Mouse (Mus musculus): ENCODE data around the gene Aldh3b2. TPM values are rescaled to one million over a fixed set of nuclear protein-coding genes. Genes with fewer than 3 reads are reported as not detected.

The Aldh3b2 gene
- not detected for polyA plus RNA-seq (2017; shearing (Covaris generic))

GRCm38 (mm10) chr19:3972229-3972628, at the start of gene Aldh3b2:
Aldh3b2 (plus strand) TSS chr19:3972328.
- ATAC-seq, result no peak

GRCm38 (mm10) chr19:3922661-3923371, 49.3 kb upstream of the Aldh3b2 start:
- no peak for ATAC-seq

- ATAC-seq, result no peak
Measured at GRCm38 (mm10) chr19:3923586-3923985, 48.5 kb upstream of the Aldh3b2 start.

- ATAC-seq, result no peak
Measured at GRCm38 (mm10) chr19:3924190-3924589, 47.9 kb upstream of the Aldh3b2 start.

GRCm38 (mm10) chr19:3924868-3925267, 47.3 kb upstream of the Aldh3b2 start:
- no peak for ATAC-seq

GRCm38 (mm10) chr19:3925859-3926258, 46.3 kb upstream of the Aldh3b2 start:
- ATAC-seq, result no peak

GRCm38 (mm10) chr19:3926279-3926678, 45.8 kb upstream of the Aldh3b2 start:
- no peak for ATAC-seq

- ATAC-seq, result no peak
Measured at GRCm38 (mm10) chr19:3926685-3927084, 45.4 kb upstream of the Aldh3b2 start.

GRCm38 (mm10) chr19:3927989-3928388, 44.1 kb upstream of the Aldh3b2 start:
- no peak for ATAC-seq

- ATAC-seq, result no peak
Measured at GRCm38 (mm10) chr19:3928779-3929178, 43.3 kb upstream of the Aldh3b2 start.

- ATAC-seq, result no peak
Measured at GRCm38 (mm10) chr19:3929211-3929941, 42.8 kb upstream of the Aldh3b2 start, which contains the start of gene Aldh3b1. Aldh3b1 (minus strand) TSS chr19:3929808.

GRCm38 (mm10) chr19:3930262-3931057, 41.7 kb upstream of the Aldh3b2 start:
- ATAC-seq, result no peak

GRCm38 (mm10) chr19:3931716-3932115, 40.4 kb upstream of the Aldh3b2 start:
- no peak for ATAC-seq

GRCm38 (mm10) chr19:3935032-3935895, 36.9 kb upstream of the Aldh3b2 start, which contains the start of gene Unc93b1:
Unc93b1 (plus strand) TSS chr19:3935186.
- ATAC-seq, result peak; percentile 88

- peak; percentile 45 for ATAC-seq
Measured at GRCm38 (mm10) chr19:3935896-3936850, 36.0 kb upstream of the Aldh3b2 start.

- ATAC-seq, result no peak
Measured at GRCm38 (mm10) chr19:3942315-3942714, 29.8 kb upstream of the Aldh3b2 start.

- ATAC-seq, result peak; percentile 80
Measured at GRCm38 (mm10) chr19:3942986-3943735, 29.0 kb upstream of the Aldh3b2 start.

GRCm38 (mm10) chr19:3945872-3946564, 26.1 kb upstream of the Aldh3b2 start:
- no peak for ATAC-seq

GRCm38 (mm10) chr19:3946715-3947114, 25.4 kb upstream of the Aldh3b2 start:
- peak; percentile 57 for ATAC-seq

Data from activated CD4-positive, CD25-positive, alpha-beta regulatory T cell, adult 4 months (primary cell).